In genomic region chr6:28594759-28595158, GRCm38 (mm10) we compare ENCODE assay signal across 24 mouse cellular contexts.
DNase-seq lines count a peak whose midpoint lies in the region; ATAC-seq and TF ChIP-seq lines count a peak whose summit lies in the region.
"Had no signal": no experiment of that assay in that cellular context is flagged by ENCODE, and none has a peak within 500 bp of the region (broad histone marks: within the 10 kb centered on the region; RNA-seq: fewer than 3 reads in every experiment).

No protein-coding gene starts in this region.

- H3K4me1 ChIP-seq in liver, adult 2 months (ENCODE audit: control insufficient read depth, insufficient read depth, low read length), result no peaks in the 10 kb centered on the region
- peaks cover 11% of the 10 kb centered on the region; the same call in 1 of the 2 replicates for H3K4me1 ChIP-seq in liver, embryonic 11.5 days (replicated peaks; ENCODE audit: control insufficient read depth, insufficient read depth, low read length)
- H3K4me1 ChIP-seq in forebrain, embryonic 15.5 days, result no peaks in the 10 kb centered on the region
- H3K4me1 ChIP-seq: embryonic facial prominence, embryonic 10.5 days; embryonic facial prominence, embryonic 12.5 days had no signal

- peaks cover 6% of the 10 kb centered on the region; the same call in 1 of the 2 replicates for H3K79me2 ChIP-seq in liver, adult 2 months (ENCODE audit: control insufficient read depth, insufficient read depth, low read length)

- DNase-seq in kidney, adult 9 months, result peak; percentile 12
- DNase-seq in kidney, adult 18-20 months, result no peak
- DNase-seq in liver, adult 2 months (ENCODE audit: extremely low read depth, low read depth, low spot score), result peak; percentile 21
- no peak for DNase-seq in liver, embryonic 11.5 days (ENCODE audit: low spot score)
- DNase-seq: adrenal gland, adult 8-10 months; adrenal gland, postnatal 14 days; B cell, adult 2 months; cerebellum, adult 11-12 months; cerebellum, adult 2 months; cerebellum, adult 9-10 months; cerebellum, postnatal 10 days; cerebellum, postnatal 25 days had no signal

- no peak overlapping the region for H3K9ac ChIP-seq in liver, adult 2 months (ENCODE audit: low read depth, low read length)
- no peak overlapping the region for H3K9ac ChIP-seq in liver, embryonic 11.5 days (ENCODE audit: low read depth, low read length)
- H3K9ac ChIP-seq in forebrain, embryonic 15.5 days (replicated peaks), result no peak overlapping the region
- H3K9ac ChIP-seq: embryonic facial prominence, embryonic 12.5 days; forebrain, embryonic 13.5 days had no signal

- no peak overlapping the region for H3K27ac ChIP-seq in liver, adult 2 months (replicated peaks; ENCODE audit: insufficient read depth, low read depth, low read length)
- no peak overlapping the region for H3K27ac ChIP-seq in liver, embryonic 11.5 days (ENCODE audit: low read depth, low read length)
- H3K27ac ChIP-seq in forebrain, embryonic 15.5 days (replicated peaks), result no peak overlapping the region
- H3K27ac ChIP-seq: embryonic facial prominence, embryonic 10.5 days; embryonic facial prominence, embryonic 12.5 days; forebrain, embryonic 13.5 days had no signal

- TF ChIP-seq POLR2A in liver, adult 2 months (IDR thresholded peaks at IDR 0.05; ENCODE audit: extremely low read depth, insufficient read depth, low read length), result no peak

- H3K4me3 ChIP-seq in liver, adult 2 months (ENCODE audit: insufficient read depth, low read depth, low read length), result no peak overlapping the region
- no peak overlapping the region for H3K4me3 ChIP-seq in liver, embryonic 11.5 days (ENCODE audit: low read depth, low read length)
- H3K4me3 ChIP-seq in forebrain, embryonic 15.5 days, result no peak overlapping the region
- H3K4me3 ChIP-seq: embryonic facial prominence, embryonic 10.5 days; embryonic facial prominence, embryonic 12.5 days; forebrain, embryonic 13.5 days had no signal

- peaks cover 14% of the 10 kb centered on the region; the same call in 1 of the 2 replicates for H3K36me3 ChIP-seq in liver, adult 2 months (ENCODE audit: control insufficient read depth, insufficient read depth, low read length)
- no peaks in the 10 kb centered on the region for H3K36me3 ChIP-seq in liver, embryonic 11.5 days (ENCODE audit: control insufficient read depth, insufficient read depth, low read length)
- no peaks in the 10 kb centered on the region for H3K36me3 ChIP-seq in forebrain, embryonic 15.5 days
- H3K36me3 ChIP-seq: embryonic facial prominence, embryonic 12.5 days had no signal

- H3K27me3 ChIP-seq in liver, adult 2 months (ENCODE audit: control insufficient read depth, insufficient read depth, low read length), result no peaks in the 10 kb centered on the region
- no peaks in the 10 kb centered on the region for H3K27me3 ChIP-seq in liver, embryonic 11.5 days (replicated peaks; ENCODE audit: control insufficient read depth, insufficient read depth, low read length)
- no peaks in the 10 kb centered on the region for H3K27me3 ChIP-seq in forebrain, embryonic 15.5 days
- H3K27me3 ChIP-seq: CH12.LX; embryonic facial prominence, embryonic 12.5 days; forebrain, embryonic 13.5 days; Patski had no signal

- WGBS in liver, adult 2 months, result 91% methylated on average over 4 of the region's 4 CpGs
- 89% methylated on average over 4 of the region's 4 CpGs for WGBS in liver, embryonic 11.5 days
- WGBS in forebrain, embryonic 15.5 days, result 96% methylated on average over 4 of the region's 4 CpGs

- H3K4me2 ChIP-seq in liver, embryonic 11.5 days, result no peak overlapping the region
- no peak overlapping the region for H3K4me2 ChIP-seq in forebrain, embryonic 15.5 days (replicated peaks)
- H3K4me2 ChIP-seq: embryonic facial prominence, embryonic 12.5 days; forebrain, embryonic 13.5 days had no signal

- no peak for ATAC-seq in liver, embryonic 11.5 days (replicated peaks; ENCODE audit: low FRiP score)
- ATAC-seq in granulocyte monocyte progenitor cell, adult 5-6 weeks (replicated peaks; ENCODE audit: poor library complexity, severe bottlenecking), result peak; percentile 65
- ATAC-seq in megakaryocyte progenitor cell, adult 5-6 weeks (replicated peaks; ENCODE audit: poor library complexity), result peak; percentile 32; the same call in 1 of the 2 replicates
- no peak for ATAC-seq in forebrain, embryonic 15.5 days (replicated peaks)
- ATAC-seq: activated CD4-positive, CD25-positive, alpha-beta regulatory T cell, adult 4 months; CD4-positive, CD25-positive, alpha-beta regulatory T cell, adult 4 months; forebrain, embryonic 13.5 days; forebrain, embryonic 16.5 days; Patski had no signal

- no peaks in the 10 kb centered on the region for H3K9me3 ChIP-seq in liver, embryonic 11.5 days (ENCODE audit: control insufficient read depth, low read length)
- H3K9me3 ChIP-seq in forebrain, embryonic 15.5 days, result no peaks in the 10 kb centered on the region
- H3K9me3 ChIP-seq: embryonic facial prominence, embryonic 10.5 days; embryonic facial prominence, embryonic 12.5 days; forebrain, embryonic 13.5 days; G1E had no signal

- TF ChIP-seq CTCF in liver, adult 2 months (IDR thresholded peaks at IDR 0.05; ENCODE audit: low read depth, low read length), result no peak

Comparison
In these comparisons a context has a peak if more than half of its experiments do, and no peak if none do; other contexts are left out.
1. DNase-seq: peak in kidney, adult 9 months (single experiment) and liver, adult 2 months (single experiment); none in kidney, adult 18-20 months (single experiment) and liver, embryonic 11.5 days (single experiment).
2. ATAC-seq: peak in granulocyte monocyte progenitor cell, adult 5-6 weeks (single experiment) and megakaryocyte progenitor cell, adult 5-6 weeks (single experiment); none in liver, embryonic 11.5 days (single experiment) and forebrain, embryonic 15.5 days (single experiment).